Mouse (Mus musculus) left cerebral cortex, postnatal 4 days (tissue): ENCODE results near the gene Duox2. TPM values are rescaled to one million over a fixed set of nuclear protein-coding genes. Genes with fewer than 3 reads are reported as not detected.
A peak's percentile ranks its signal among the peaks of the same experiment; 100 is the strongest.
"Not testable (repeated sequence)": the region's sequence is repeated elsewhere in the genome, so short reads cannot be mapped to it uniquely, and the experiment has no call there.

Experiments
- DNase-seq: peaks from one replicate; pipeline ENCODE4 v3.0.0-alpha.2; 2022
- intact Hi-C: fragments of 180-260 bp; cut with DNase I; formaldehyde crosslinking; loops from one replicate; pipeline ENCODE4 v1.15.1; 2025
- total RNA-seq, 2 experiments: library from RNA; stranded (reverse); gene quantifications; 2 replicates each; pipeline ENCODE4 v1.2.3; 2021

Duox2 gene
- under 1 TPM; 0.22 to 0.58 TPM for total RNA-seq

DNA sequence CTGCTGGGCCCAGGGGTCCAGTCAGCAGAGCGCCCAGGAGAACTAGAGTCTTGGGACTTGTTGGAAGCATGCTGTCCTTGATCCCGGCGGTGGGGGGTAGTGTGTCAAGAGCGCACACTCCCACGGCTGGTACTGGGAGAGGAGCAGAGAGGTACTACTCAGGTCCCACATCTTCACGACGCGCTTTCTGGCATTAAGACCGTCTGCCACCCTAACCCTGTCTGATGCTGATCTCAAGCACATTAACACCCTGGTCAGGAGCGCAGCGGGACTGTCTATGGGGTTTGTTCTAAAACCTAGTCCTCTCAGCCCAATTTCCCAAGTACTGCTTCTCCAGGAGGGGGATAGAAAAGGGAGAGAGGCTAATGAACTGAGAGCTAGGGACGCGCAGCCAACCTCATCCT lies at the start of gene Duox2:
Duox2 (minus strand) TSS at position 354 of the 404 bp plus-strand sequence.
- no peak for DNase-seq
- intact Hi-C loops = no loop called here

- intact Hi-C loops = no loop called here
- DNase-seq = no peak
Observed at GRCm38 (mm10) chr2:122347257-122347656, 49.0 kb upstream of the Duox2 start.

DNA sequence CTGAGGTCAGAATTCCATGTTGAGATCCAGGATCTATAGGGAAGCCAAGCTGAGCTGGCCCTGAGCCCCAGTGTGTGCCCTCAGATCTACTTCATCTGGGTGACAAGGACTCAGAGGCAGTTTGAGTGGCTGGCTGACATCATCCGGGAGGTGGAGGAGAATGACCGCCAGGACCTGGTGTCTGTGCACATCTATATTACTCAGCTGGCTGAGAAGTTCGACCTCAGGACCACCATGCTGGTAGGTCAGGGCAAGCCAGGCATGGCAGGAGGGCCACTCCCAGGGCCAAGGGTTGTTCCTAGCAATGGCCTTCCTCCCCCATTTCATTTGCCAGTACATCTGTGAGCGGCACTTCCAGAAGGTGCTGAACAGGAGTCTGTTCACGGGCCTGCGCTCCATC lies 47.9 kb upstream of the Duox2 start:
- DNase-seq, intact Hi-C loops: not testable (repeated sequence)

GRCm38 (mm10) chr2:122345106-122345893 lies 47.1 kb upstream of the Duox2 start:
- intact Hi-C loops = no loop called here
- no peak for DNase-seq

DNA sequence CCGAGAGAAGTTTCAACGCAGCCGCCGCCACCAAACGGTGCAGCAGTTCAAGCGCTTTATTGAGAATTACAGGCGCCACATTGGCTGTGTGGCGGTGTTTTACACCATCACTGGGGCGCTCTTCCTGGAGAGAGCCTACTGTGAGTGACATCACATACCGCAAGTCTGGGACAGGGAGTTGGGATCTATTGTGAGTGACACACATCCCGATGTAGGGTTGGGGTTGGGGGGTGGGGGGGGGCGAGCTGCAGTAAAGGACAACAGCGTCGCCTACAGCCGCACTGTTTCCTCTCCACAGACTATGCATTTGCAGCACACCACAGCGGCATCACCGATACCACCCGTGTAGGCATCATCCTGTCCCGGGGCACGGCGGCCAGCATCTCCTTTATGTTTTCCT lies 39.0 kb upstream of the Duox2 start:
- intact Hi-C loops = loop anchor here (2.0 kb wide), 1 partner anchor 22 kb away; the partner anchor contains the start of gene Duox1
- DNase-seq = no peak

DNA sequence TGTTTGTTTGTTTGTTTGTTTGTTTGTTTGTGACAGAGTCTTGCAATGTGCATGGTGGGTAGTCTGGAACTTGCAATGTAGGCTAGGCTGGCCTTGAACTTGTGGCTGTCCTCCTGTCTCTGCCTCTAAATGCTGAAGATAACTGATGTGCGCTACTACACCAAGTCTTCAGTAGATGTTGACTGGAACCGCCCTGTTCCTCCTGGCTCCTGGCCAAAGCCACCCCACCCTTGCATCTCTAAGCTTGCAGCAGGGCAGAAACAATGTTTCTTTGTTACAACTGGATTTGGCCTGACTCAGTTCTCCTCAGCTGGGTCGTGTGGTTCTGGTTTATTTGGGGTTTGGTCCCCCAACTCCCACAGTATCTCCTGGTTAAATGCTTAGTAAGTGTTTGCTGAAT lies 35.9 kb upstream of the Duox2 start:
- DNase-seq = no peak
- intact Hi-C loops = no loop called here

DNA sequence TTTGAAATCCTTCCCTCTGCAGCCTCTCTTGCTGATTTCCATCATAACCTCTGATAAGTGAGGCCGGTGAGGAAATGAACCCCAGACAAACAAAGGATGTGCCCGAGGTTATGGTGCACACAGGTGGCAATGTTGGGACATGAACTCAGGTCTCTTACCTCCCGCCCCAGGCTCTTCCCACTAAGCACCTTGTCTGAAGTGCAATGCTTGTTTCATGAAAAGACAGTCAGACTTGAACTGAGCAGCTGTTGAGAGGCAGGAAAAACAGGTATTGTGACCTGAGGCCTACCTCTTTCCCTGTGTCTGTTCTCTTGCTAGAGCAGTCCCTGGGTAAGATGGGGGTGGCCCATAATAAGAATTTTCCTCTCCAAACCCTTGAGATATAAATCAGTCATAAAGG lies 34.0 kb upstream of the Duox2 start:
- no peak for DNase-seq
- intact Hi-C loops = no loop called here

DNA sequence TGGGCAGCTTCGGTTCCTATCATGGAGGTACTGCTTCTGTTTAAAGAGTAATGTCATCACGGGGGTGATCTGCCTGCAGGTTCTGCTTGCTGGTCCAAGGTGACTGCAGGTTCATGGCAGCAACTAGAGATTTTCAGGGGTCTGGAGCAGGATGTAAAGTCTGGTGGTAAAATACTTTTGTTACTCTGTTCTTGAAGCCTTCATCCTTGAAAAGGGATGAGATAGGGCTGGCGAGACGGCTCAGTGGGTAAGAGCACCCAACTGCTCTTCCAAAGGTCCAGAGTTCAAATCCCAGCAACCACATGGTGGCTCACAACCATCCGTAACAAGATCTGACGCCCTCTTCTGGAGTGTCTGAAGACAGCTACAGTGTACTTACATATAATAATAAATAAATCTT lies 32.1 kb upstream of the Duox2 start:
- intact Hi-C loops, DNase-seq: not testable (repeated sequence)

GRCm38 (mm10) chr2:122327986-122328385 lies 29.7 kb upstream of the Duox2 start:
- no peak for DNase-seq
- intact Hi-C loops = no loop called here

DNA sequence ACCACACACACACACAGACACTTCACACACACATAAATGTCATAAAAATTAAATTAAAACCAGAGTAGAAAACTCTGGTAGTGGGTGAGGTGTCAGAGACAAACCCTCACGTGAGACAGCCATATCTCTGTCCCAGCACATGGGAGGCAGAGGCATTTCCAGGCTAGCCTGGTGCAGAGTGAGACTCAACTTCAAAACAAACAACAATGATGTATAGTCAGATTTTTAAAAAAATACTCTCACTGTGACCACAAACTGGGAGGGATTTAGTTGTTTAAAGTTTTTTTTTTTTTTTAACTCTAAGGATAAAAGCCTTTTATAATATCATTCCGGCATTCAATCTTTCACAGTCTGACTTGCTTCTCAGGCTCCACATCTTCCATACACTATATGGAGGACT lies 27.1 kb upstream of the Duox2 start:
- intact Hi-C loops = no loop called here
- no peak for DNase-seq

DNA sequence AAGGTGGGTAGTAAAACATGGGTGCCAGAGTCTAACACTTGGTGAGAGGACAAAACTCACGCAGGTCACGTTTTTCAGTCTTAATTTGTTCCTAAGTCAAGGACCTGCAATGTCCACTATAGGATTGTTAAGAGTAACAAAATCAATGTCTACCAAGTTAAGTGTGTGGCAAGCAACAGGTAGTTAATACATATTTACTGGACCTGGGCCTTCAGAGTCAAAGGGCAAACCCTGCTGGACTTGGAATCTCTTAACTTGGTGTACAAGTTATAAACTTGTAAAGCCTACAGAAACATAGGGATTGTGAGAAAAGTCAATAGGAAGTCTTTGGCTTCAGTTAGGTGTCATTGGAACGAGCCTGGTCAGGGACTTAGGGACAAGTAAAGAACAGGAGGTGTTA lies 26.3 kb upstream of the Duox2 start:
- intact Hi-C loops = no loop called here
- DNase-seq = no peak

GRCm38 (mm10) chr2:122323960-122324359 lies 25.7 kb upstream of the Duox2 start:
- no peak for DNase-seq
- intact Hi-C loops = no loop called here

GRCm38 (mm10) chr2:122317384-122317783 lies 19.1 kb upstream of the Duox2 start:
- intact Hi-C loops = no loop called here
- no peak for DNase-seq

GRCm38 (mm10) chr2:122315372-122315771 lies 17.1 kb upstream of the Duox2 start, which contains the start of gene Duox1:
TSS of gene Duox1 (plus strand) at chr2:122315672.
- no peak for DNase-seq
- intact Hi-C loops = loop anchor here (2.0 kb wide), 1 partner anchor 21 kb away; no protein-coding TSS in a partner anchor

DNA sequence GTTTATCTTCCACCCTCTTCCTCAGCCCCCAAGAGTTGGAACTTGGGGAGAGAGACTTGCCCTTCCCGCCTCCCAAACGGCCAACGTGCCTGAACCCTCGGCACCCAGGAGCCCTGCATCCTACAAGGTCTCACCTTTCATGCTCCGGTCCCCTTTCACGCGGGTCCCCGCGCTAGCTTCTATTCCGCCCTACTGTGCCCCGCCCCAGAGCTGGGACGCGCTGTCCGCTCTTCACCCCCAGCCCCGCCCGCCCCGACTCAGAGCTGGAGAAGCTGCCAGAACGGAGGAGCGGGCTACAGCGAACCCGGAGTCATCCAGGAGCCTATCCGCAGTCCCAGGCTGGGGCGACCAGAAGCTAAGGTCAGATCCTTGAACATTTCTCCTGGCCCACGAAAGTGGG lies 15.3 kb upstream of the Duox2 start, which contains the start of gene Duoxa1:
Duoxa1 (minus strand) TSS at position 195 of the 400 bp plus-strand sequence.
- no peak for DNase-seq
- intact Hi-C loops = no loop called here

- intact Hi-C loops = no loop called here
- DNase-seq = peak; percentile 85
Observed at GRCm38 (mm10) chr2:122312722-122313417, 14.6 kb upstream of the Duox2 start.

- intact Hi-C loops = no loop called here
- DNase-seq = no peak
Observed at GRCm38 (mm10) chr2:122311561-122311960, 13.3 kb upstream of the Duox2 start.

- no peak for DNase-seq
- intact Hi-C loops = no loop called here
Observed at GRCm38 (mm10) chr2:122309647-122310046, 11.4 kb upstream of the Duox2 start.

GRCm38 (mm10) chr2:122306184-122306583 lies 7.9 kb upstream of the Duox2 start:
- intact Hi-C loops = no loop called here
- DNase-seq = peak; percentile 71

DNA sequence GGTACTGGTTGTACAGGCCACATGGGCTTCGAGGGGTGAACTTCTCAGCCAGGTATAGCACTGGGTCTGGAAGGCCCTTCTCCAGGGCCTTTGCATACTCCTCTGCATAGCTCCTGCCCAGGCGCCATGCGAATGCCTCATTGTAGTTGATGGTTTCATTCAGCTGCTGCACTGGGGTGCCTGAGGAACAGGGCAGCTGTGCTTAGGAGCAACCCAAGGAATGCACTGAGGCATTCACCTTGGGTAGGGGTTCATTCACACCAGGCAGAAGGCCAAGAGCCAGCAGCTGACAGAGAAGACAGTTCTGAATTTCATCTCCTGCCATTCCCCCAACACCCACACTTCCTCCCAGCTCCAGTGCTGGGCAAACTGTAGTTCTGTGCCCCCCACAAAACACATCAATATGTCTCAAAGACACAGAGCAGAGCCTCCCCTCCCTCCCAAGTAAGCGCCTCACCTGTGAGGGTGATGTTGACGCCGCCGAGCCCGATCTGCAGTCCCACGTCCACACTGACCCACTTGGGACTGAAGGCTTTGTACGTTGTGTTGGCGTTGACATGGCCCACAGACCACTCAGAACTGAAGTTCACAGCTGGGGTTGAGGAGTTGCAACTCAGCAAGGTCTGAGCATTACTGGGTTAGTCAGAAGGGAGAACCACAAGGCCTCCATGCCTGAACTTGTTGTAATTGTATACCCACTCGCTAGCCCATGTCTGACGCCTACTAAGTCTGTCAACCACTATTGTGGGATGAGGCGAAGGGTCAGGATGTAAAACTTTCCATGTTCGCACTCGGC lies 7.0 kb upstream of the Duox2 start:
- no peak for DNase-seq
- intact Hi-C loops = no loop called here

DNA sequence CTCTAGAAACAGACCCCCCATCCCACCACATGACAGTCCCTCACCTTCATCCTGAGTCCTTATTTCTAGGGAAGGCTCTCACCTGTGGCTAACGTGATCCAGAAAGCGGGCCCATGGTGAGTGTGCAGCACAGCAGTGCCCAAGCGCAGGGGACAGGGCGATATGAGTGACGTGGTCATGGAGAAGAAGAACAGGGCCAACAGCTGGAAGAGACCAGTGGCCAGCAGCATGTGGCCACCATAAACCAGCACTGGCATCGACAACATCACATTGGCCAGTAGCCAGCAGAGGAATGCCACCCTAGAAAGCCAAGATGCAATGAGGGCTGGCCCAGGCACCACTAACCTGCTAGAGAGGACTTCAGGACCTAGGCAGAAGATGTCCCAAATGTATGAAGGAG lies 6.3 kb upstream of the Duox2 start:
- intact Hi-C loops = loop anchor here (5.0 kb wide), 1 partner anchor 112 kb away; no protein-coding TSS in a partner anchor
- DNase-seq = no peak
